Mouse (Mus musculus) intestine, embryonic 14.5 days (tissue): ENCODE results near the gene Hexb. TPM values are rescaled to one million over a fixed set of nuclear protein-coding genes. Genes with fewer than 3 reads are reported as not detected.

ENCODE experiments used
- ATAC-seq: fragments of 200-750 bp; cut with Nextera tagmentation; replicated peaks from 2 replicates; pipeline ENCODE4 v1.8.0; 2017; ENCODE audit warnings: low read depth, moderate number of reproducible peaks, moderate TSS enrichment, moderate library complexity; ENCODE audit not compliant: low FRiP score, low TSS enrichment
- DNase-seq: peaks from one replicate; pipeline ENCODE4 v3.0.0-alpha.2; 2018; ENCODE audit warnings: low spot score
- H3K27ac ChIP-seq: fragments of 300-500 bp; sonication (generic); 2 replicates; pipeline ENCODE4 v1.5.1; 2014; ENCODE audit warnings: low read depth, mild to moderate bottlenecking, control low read depth
- H3K27me3 ChIP-seq: fragments of 300-500 bp; sonication (generic); replicated peaks from 2 replicates; pipeline ENCODE4 v1.6.1; 2014; ENCODE audit warnings: low read length, control low read depth; ENCODE audit not compliant: control insufficient read depth, insufficient read depth
- H3K36me3 ChIP-seq: fragments of 300-500 bp; sonication (generic); 2 replicates; pipeline ENCODE4 v1.6.1; 2014; ENCODE audit warnings: low read length, control low read depth; ENCODE audit not compliant: control insufficient read depth, insufficient read depth
- H3K4me1 ChIP-seq: fragments of 300-500 bp; sonication (generic); replicated peaks from 2 replicates; pipeline ENCODE4 v1.6.1; 2014; ENCODE audit warnings: low read length, control low read depth, mixed read lengths; ENCODE audit not compliant: control insufficient read depth, insufficient read depth
- H3K4me2 ChIP-seq: fragments of 300-500 bp; sonication (generic); 2 replicates; pipeline ENCODE4 v1.6.1; 2014; ENCODE audit warnings: low read length
- H3K4me3 ChIP-seq: fragments of 300-500 bp; sonication (generic); 2 replicates; pipeline ENCODE4 v1.5.1; 2014; ENCODE audit warnings: low read depth, low read length, control low read depth, mixed read lengths
- H3K9ac ChIP-seq: fragments of 300-500 bp; sonication (generic); 2 replicates; pipeline ENCODE4 v1.6.1; 2014; ENCODE audit warnings: mild to moderate bottlenecking, low read length
- H3K9me3 ChIP-seq: fragments of 300-500 bp; sonication (generic); 2 replicates; pipeline ENCODE4 v1.6.1; 2016; ENCODE audit warnings: low read length, control low read depth; ENCODE audit not compliant: control insufficient read depth
- WGBS: fragments of 180-500 bp; shearing (Covaris S2); extraction: QIAGEN DNeasy Blood & Tissue Kit; methylation state at CpG from one replicate; pipeline ENCODE4 v1.1.7; 2014; 5-methylcytosine and 5-hydroxymethylcytosine counted together
- polyA plus RNA-seq: library from polyadenylated mRNA; unstranded; fragments of >200 nt; fragmentation: Nextera tagmentation; extraction: Ambion mirVana; gene quantifications from 2 replicates; pipeline ENCODE4 v1.2.1, GENCODE M21; 2014

Hexb gene
- 52.4 and 56.7 TPM in 2 replicates for polyA plus RNA-seq

DNA sequence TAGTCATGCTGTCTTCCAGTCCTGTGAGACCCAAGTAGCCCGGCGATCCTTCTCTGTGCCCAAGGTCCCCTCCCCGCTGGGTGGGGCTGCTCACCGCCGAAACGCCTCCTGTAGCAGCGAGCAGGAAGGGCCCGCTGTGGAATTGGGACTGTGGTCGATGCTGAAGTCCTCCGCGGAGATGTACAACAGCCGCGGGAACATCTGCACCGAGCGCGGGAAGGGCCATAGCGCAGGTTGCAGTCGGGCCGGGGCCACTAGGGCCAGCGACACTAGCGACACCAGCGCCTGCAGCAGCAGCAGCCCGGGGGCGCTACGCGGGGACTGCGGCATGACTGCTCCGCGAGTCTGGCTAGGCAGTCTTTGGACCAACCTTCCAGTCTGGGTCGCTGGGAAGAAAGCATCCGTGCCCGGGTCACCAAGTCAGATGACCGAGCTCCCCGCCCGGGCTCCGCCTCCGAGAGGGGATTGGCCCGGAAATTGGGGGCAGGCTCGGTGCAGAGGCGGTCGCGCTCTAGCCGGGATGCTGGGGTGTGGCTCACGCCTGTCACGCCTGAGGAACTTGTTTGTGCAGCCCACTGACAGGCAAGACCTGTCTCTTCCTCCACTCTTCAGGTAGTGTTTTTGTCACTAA lies at the start of gene Hexb:
TSS of gene Hexb (minus strand) at position 426 of the 631 bp plus-strand sequence.
- peak within 1 kb of the TSS; percentile 78 for H3K4me3 ChIP-seq
- H3K27ac ChIP-seq = peak within 1 kb of the TSS; percentile 64; the same call in 1 of the 2 replicates
- under 1% methylated on average over 45 of the region's 45 CpGs for WGBS
- no peaks in the 10 kb centered on the region for H3K36me3 ChIP-seq
- H3K27me3 ChIP-seq = no peaks in the 10 kb centered on the region
- ATAC-seq = peak; percentile 92
- 0 out of 2 replicates have a peak, but pooled peaks cover 3% of the 10 kb centered on the region for H3K4me1 ChIP-seq
- no peaks in the 10 kb centered on the region for H3K9me3 ChIP-seq
- DNase-seq = peak; percentile 89
- peak within 1 kb of the TSS; percentile 85 for H3K4me2 ChIP-seq
- peak within 1 kb of the TSS; percentile 58 for H3K9ac ChIP-seq

DNA sequence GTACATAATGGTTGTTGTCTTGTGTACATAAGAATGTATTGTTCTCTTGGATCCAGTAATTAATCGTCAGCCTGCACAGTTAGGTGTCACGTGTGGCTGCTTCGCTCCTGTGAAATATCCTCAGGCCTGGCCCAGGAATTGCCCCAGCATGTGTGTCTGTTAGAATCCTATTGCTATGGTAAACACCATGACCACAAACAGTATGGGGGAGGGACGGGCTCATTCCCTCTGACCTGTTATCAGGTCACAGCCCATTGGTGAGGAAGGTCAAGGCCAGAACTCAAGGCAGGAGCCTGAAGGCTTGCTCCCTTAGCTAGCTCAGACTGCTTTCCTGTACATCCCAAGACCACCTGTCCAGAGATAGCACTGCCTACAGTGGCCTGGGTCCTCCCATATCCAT lies 49.6 kb upstream of the Hexb start:
- Histone ChIP-seq H3K4me3 (no peak overlapping the region), H3K36me3 (peaks cover 74% of the 10 kb centered on the region), H3K27me3 (no peaks in the 10 kb centered on the region), H3K4me1 (peaks cover 36% of the 10 kb centered on the region), H3K4me2 (no peak overlapping the region), H3K9me3 (no peaks in the 10 kb centered on the region), H3K27ac (no peak overlapping the region), H3K9ac (no peak overlapping the region)
- 79% methylated on average over 4 of the region's 4 CpGs for WGBS
- no peak for ATAC-seq
- no peak for DNase-seq

DNA sequence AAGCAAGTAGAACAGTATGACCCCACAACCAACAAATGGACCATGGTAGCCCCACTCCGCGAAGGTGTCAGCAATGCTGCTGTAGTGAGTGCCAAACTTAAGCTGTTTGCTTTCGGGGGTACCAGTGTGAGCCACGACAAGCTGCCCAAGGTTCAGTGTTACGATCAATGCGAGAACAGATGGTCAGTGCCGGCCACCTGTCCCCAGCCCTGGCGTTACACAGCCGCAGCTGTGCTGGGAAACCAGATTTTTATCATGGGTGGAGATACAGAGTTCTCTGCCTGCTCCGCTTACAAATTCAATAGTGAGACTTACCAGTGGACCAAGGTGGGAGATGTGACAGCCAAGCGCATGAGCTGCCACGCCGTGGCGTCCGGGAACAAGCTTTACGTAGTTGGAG lies 48.1 kb upstream of the Hexb start:
- WGBS = 92% methylated on average over 16 of the region's 16 CpGs
- no peak overlapping the region for H3K9ac ChIP-seq
- DNase-seq (no peak), ATAC-seq (no peak)
- peaks cover 59% of the 10 kb centered on the region for H3K36me3 ChIP-seq
- H3K4me2 ChIP-seq = no peak overlapping the region
- H3K27me3 ChIP-seq = no peaks in the 10 kb centered on the region
- no peak overlapping the region for H3K4me3 ChIP-seq
- no peak overlapping the region for H3K27ac ChIP-seq
- no peaks in the 10 kb centered on the region for H3K9me3 ChIP-seq
- peaks cover 37% of the 10 kb centered on the region for H3K4me1 ChIP-seq

DNA sequence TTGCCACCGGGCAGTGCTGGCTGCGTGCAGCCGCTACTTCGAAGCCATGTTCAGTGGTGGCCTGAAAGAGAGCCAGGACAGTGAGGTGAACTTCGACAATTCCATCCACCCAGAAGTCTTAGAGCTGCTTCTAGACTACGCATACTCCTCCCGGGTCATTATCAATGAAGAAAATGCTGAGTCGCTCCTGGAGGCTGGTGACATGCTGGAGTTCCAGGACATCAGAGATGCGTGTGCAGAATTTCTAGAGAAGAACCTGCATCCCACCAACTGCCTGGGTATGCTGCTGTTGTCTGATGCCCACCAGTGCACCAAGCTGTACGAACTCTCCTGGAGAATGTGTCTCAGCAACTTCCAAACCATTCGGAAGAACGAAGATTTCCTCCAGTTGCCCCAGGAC lies 47.0 kb upstream of the Hexb start:
- Histone ChIP-seq H3K4me1 (peaks cover 38% of the 10 kb centered on the region), H3K27me3 (no peaks in the 10 kb centered on the region), H3K9me3 (no peaks in the 10 kb centered on the region), H3K36me3 (peaks cover 48% of the 10 kb centered on the region), H3K9ac (no peak overlapping the region), H3K4me2 (no peak overlapping the region), H3K4me3 (no peak overlapping the region), H3K27ac (no peak overlapping the region)
- WGBS = 90% methylated on average over 12 of the region's 12 CpGs
- ATAC-seq (no peak), DNase-seq (no peak)

DNA sequence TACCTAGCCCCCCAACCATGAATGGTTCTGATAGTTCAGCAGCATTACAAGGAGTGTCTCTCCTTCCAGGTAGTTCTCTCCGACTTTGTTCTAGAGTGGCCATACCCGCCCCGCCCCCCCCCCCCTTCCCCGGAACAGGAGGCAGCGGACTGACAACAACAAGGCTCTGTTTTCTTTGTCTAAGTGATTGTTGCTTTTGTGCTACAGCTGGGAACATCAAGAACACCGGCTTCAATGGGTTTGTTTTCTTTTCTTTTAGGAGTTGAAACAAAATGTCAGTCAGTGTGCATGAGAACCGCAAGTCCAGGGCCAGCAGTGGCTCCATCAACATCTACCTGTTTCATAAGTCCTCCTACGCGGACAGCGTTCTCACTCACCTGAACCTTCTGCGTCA lies 46.6 kb upstream of the Hexb start:
- Histone ChIP-seq H3K9me3 (no peaks in the 10 kb centered on the region), H3K4me3 (no peak overlapping the region), H3K36me3 (peaks cover 44% of the 10 kb centered on the region), H3K9ac (no peak overlapping the region), H3K27me3 (no peaks in the 10 kb centered on the region), H3K4me2 (peak overlapping the region; percentile 90; the same call in 1 of the 2 replicates), H3K4me1 (peaks cover 40% of the 10 kb centered on the region), H3K27ac (no peak overlapping the region)
- no peak for ATAC-seq
- no peak for DNase-seq
- 84% methylated on average over 11 of the region's 11 CpGs for WGBS

DNA sequence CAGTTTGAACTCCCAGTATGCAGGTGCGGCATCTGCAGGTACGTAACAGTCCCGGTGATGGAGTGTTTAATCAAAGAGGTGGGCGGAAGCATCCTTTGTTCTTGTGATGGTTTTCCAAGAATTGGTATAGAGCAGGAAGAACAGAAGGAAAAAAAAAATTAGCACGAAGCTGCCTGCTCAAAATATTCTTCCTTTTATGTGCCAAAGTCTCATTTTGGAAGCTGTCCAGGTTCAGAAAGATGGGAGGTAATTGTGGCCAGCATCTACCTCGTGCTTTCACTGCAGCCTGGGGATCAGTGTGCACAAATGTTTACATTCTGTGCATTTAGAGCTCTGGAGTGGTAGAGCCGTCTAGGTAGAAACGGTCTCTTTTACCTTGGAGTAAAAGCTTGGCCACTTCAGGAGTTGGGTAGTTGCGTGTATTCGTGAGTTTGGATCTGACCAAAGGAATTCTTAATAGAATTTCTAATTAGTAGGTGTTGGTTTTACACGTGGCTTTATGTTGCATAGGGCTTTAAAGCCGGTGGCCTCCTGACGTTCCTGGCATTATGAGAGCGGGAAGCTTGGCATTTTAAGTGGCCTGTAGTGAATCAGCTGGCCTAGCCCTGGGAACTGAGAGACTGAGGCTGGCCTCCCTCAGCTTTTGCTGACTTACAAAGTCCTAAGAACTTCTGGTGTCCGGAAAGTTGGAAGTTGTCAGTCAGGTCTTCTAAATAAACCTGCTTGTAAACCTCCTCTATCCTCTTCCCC lies 46.0 kb upstream of the Hexb start:
- DNase-seq (no peak), ATAC-seq (no peak)
- Histone ChIP-seq H3K4me1 (peaks cover 37% of the 10 kb centered on the region), H3K4me3 (peak overlapping the region; percentile 92), H3K9me3 (no peaks in the 10 kb centered on the region), H3K36me3 (peaks cover 42% of the 10 kb centered on the region), H3K27ac (no peak overlapping the region), H3K4me2 (peak overlapping the region; percentile 90), H3K9ac (peak overlapping the region; percentile 20; the same call in 1 of the 2 replicates), H3K27me3 (no peaks in the 10 kb centered on the region)
- 39% methylated on average over 15 of the region's 15 CpGs for whole genome bisulfite sequencing

DNA sequence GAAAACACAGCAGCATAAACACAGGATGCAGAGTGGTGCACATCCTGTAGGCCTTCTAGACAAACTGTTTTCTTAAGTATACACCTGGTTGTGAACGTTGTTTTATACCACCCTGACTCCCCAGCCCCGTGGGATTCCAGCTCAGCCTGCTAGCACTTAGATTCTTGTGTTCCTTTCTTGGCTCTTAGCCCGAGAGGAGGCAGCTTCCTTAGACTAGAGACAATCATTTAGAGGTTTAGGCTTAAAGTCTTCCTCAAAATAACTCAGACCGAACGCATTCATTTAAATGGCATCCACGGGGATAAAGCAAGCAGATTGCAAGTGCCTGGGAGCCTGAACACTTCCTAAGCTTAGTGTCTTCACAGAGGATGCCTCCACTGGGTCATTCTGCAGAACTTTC lies 44.6 kb upstream of the Hexb start:
- H3K9ac ChIP-seq = peak overlapping the region; percentile 87
- DNase-seq (no peak), ATAC-seq (no peak)
- H3K4me1 ChIP-seq = peaks cover 43% of the 10 kb centered on the region
- H3K9me3 ChIP-seq = no peaks in the 10 kb centered on the region
- whole genome bisulfite sequencing = 10% methylated on average over 6 of the region's 6 CpGs
- peak overlapping the region; percentile 90 for H3K4me2 ChIP-seq
- H3K36me3 ChIP-seq = peaks cover 27% of the 10 kb centered on the region
- no peaks in the 10 kb centered on the region for H3K27me3 ChIP-seq
- no peak overlapping the region for H3K27ac ChIP-seq
- peak overlapping the region; percentile 92 for H3K4me3 ChIP-seq

DNA sequence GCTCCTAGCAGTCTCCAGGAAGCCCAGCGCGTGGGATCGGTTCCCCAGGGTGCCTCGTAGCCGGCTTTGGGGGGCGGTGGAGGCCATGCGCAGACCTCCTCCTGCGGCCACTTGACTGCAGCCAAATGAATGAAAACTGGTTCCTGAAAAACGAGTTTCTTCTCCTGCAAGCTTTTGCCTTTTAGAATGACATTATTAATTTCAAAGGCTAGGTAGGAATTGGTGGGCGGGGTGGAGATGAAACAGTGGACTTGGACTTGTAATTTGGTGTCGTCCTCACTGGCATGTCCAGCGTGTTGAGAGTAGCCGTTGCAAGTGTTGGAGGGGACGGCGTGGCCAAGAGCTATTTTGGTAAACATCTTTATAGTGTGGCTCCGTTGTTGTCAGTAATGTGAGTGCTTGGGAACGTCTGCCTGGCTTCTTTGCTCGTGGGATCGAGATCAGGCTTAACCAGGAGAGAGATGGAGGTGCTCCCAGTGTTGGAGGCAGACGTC lies 43.7 kb upstream of the Hexb start:
- Histone ChIP-seq H3K4me3 (peak overlapping the region; percentile 92), H3K4me2 (peak overlapping the region; percentile 90), H3K36me3 (peaks cover 19% of the 10 kb centered on the region), H3K9me3 (no peaks in the 10 kb centered on the region), H3K27ac (peak overlapping the region; percentile 98), H3K9ac (peak overlapping the region; percentile 87), H3K4me1 (peaks cover 46% of the 10 kb centered on the region), H3K27me3 (no peaks in the 10 kb centered on the region)
- under 1% methylated on average over 20 of the region's 20 CpGs for WGBS
- DNase-seq (peak; percentile 72), ATAC-seq (no peak)
